Comparison of ENCODE assay signal across 21 mouse cellular contexts in genomic region chr16:22390348-22390897, GRCm38 (mm10). TPM values are rescaled to one million over a fixed set of nuclear protein-coding genes. Genes with fewer than 3 reads are reported as not detected.
DNase-seq lines count a peak whose midpoint lies in the region; ATAC-seq and TF ChIP-seq lines count a peak whose summit lies in the region.
"Had no signal": no experiment of that assay in that cellular context is flagged by ENCODE, and none has a peak within 500 bp of the region (broad histone marks: within the 10 kb centered on the region; RNA-seq: fewer than 3 reads in every experiment).

No protein-coding gene starts in this region.

- H3K9ac ChIP-seq in intestine, embryonic 16.5 days (ENCODE audit: low read depth, low read length): no peak overlapping the region
- H3K9ac ChIP-seq: embryonic facial prominence, embryonic 15.5 days had no signal

- H3K4me3 ChIP-seq in layer of hippocampus, adult 2 months: no peak overlapping the region
- no peak overlapping the region for H3K4me3 ChIP-seq in intestine, embryonic 16.5 days (ENCODE audit: low read length)
- no peak overlapping the region for H3K4me3 ChIP-seq in olfactory bulb, adult 2 months (ENCODE audit: insufficient read depth, low read depth, low read length)
- H3K4me3 ChIP-seq: embryonic facial prominence, embryonic 15.5 days; left cerebral cortex, adult 2 months; myocyte had no signal

- H3K4me2 ChIP-seq in intestine, embryonic 16.5 days (ENCODE audit: low read depth, low read length): no peak overlapping the region
- H3K4me2 ChIP-seq: embryonic facial prominence, embryonic 15.5 days; heart, embryonic 11.5 days had no signal

- no peaks in the 10 kb centered on the region for H3K36me3 ChIP-seq in intestine, embryonic 16.5 days (ENCODE audit: control insufficient read depth, insufficient read depth, low read length)

- WGBS in intestine, embryonic 16.5 days: 51% methylated on average over 9 of the region's 9 CpGs
- WGBS in olfactory bulb, adult 2 months: 66% methylated on average over 9 of the region's 9 CpGs

- no peak for TF ChIP-seq CTCF in layer of hippocampus, adult 2 months (conservative IDR thresholded peaks at IDR 0.05)
- TF ChIP-seq CTCF in olfactory bulb, adult 2 months (IDR thresholded peaks at IDR 0.05; ENCODE audit: insufficient read depth, low read depth, low read length): no peak

- ATAC-seq in intestine, embryonic 16.5 days: peak; percentile 81

- peaks cover 7% of the 10 kb centered on the region; the same call in 1 of the 2 replicates for H3K4me1 ChIP-seq in intestine, embryonic 16.5 days (ENCODE audit: control insufficient read depth, insufficient read depth, low read length)
- H3K4me1 ChIP-seq in olfactory bulb, adult 2 months (ENCODE audit: control insufficient read depth, insufficient read depth, low read length): peaks cover 21% of the 10 kb centered on the region

- no peak for DNase-seq in layer of hippocampus, adult 2 months (ENCODE audit: low spot score in 2 of 2)
- DNase-seq in layer of hippocampus, adult 18-20 months (ENCODE audit: low spot score in 2 of 2): no peak
- peak; percentile 17 for DNase-seq in forelimb bud, embryonic 11.5 days (ENCODE audit: low read depth, low spot score)
- DNase-seq in adrenal gland, adult 8-10 months: no peak
- DNase-seq in cerebellum, adult 11-12 months: no peak
- DNase-seq: adrenal gland, postnatal 14 days; cerebellum, adult 9-10 months; gastrocnemius, postnatal 10 days; heart, adult 11 months; kidney, adult 9 months; kidney, postnatal 36 days; lung, postnatal 4 days; thymus, adult 2 months; thymus, postnatal 4 days had no signal

- TF ChIP-seq POLR2A in olfactory bulb, adult 2 months (IDR thresholded peaks at IDR 0.05; ENCODE audit: insufficient read depth, low read depth, low read length): no peak

- H3K27ac ChIP-seq in layer of hippocampus, adult 2 months: peak overlapping the region; percentile 18; the same call in 1 of the 2 replicates
- no peak overlapping the region for H3K27ac ChIP-seq in intestine, embryonic 16.5 days (ENCODE audit: low read length)
- H3K27ac ChIP-seq in olfactory bulb, adult 2 months (ENCODE audit: insufficient read depth, low read depth, low read length): peak overlapping the region; percentile 85
- H3K27ac ChIP-seq: embryonic facial prominence, embryonic 15.5 days; stomach, postnatal 0 days had no signal

- no peaks in the 10 kb centered on the region for H3K9me3 ChIP-seq in intestine, embryonic 16.5 days (ENCODE audit: control insufficient read depth, low read length)
- H3K9me3 ChIP-seq: embryonic facial prominence, embryonic 15.5 days had no signal

- H3K27me3 ChIP-seq in intestine, embryonic 16.5 days (replicated peaks; ENCODE audit: control insufficient read depth, insufficient read depth, low read length): no peaks in the 10 kb centered on the region
- H3K27me3 ChIP-seq: embryonic facial prominence, embryonic 15.5 days had no signal

RNA-seq across cellular contexts. Expression of gene Etv5, which starts 49.1 kb away (rescaled TPM):
- total RNA-seq in layer of hippocampus, adult 2 months (2021): 10 to 100 TPM; 44.8 to 45.4 TPM
- total RNA-seq in layer of hippocampus, adult 18-20 months (2021): 10 to 100 TPM; 49.2 to 54.5 TPM
- 10.3 and 11.1 TPM in 2 replicates for polyA plus RNA-seq in intestine, embryonic 16.5 days (2015; fragmentation: Nextera tagmentation; extraction: Ambion mirVana)
- not detected in 2 replicates for polyA plus RNA-seq in olfactory bulb, adult 2 months (2012; ENCODE audit: insufficient read depth, insufficient read length, low replicate concordance, missing spikeins)
- 10 to 100 TPM; 26.9 to 38.9 (median 29.8) TPM for total RNA-seq in adrenal gland, adult 8-10 months (2022)
